Mouse (Mus musculus): ENCODE results near the gene Cep128.

Cep128 gene

DNA sequence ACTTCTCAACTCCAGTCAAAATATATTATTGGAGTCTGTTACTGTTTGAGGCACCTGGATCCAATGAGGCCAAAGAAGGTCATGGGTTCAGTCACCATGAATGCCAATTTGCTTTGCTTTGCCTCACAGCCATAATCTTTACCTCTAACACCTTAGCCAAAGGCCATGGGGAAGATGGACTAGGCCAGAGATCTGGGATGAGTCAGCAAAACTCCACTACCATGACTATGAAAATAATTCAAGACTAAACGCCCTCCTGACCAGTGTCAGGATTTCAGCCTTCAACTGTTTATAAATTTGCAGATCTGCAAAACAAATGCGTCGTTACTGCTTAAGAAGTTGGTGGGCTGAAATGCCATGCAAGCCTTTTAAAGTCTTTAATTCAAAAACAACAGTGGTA lies 76.5 kb downstream of the Cep128 start:
- no peak for DNase-seq (ENCODE audit: low spot score)

DNA sequence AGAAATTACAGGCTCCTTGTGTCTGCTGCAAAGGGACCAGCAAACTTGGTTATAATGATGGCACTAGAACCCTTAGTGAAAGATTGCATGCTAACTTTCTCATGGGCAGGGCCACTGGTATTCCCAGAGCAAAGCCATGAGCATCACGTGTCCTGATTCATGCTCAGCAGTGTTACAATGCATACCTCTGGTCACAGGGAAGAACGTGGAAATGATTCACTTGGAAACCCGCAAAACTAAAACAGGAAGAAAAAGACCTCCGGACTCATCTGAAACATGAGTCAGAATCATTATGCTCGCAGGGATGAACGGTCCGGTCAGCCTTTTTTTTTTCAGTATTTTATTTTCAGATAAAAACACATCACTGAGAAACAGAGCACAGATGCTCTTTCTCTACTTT lies 78.4 kb downstream of the Cep128 start:
- DNase-seq (ENCODE audit: low spot score): no peak

DNA sequence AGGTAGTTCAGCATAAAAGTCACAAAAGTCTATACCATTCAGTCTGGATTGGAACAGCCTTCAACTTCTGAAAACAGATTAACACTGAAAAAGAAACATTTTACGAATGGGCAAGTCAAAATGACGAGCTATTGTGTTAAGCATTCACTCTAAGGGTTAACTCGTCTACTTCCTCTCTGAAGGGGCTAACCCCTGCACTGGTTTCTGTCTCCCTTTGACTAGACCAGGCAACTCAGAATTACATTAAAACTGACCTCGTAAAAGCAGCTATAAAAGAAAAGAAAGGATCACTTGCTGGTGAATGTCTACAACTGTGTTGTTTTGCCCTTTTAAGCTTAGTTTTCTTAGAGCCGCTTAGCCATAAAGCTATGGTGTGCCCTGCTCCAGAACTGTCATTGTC lies 79.2 kb downstream of the Cep128 start:
- DNase-seq (ENCODE audit: low spot score): no peak

DNA sequence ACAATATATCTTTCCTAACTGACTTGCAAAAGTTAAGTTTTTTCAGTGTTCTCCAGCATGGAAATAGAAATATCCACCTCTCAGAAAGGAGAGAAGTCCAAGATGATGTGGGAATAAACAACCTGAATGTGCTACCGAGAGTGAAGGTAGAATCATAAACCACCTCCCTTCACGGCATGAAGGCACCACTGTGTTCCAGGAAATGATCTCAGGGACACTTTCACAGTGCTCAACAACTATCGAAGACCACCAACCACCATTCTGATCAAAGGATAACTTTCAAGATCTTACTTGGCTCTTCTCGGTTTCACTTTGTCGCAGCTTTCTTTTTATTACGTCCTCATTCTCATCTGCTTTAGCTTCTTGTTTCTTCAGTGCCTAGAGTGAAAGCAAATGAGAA lies 85.5 kb downstream of the Cep128 start:
- DNase-seq (ENCODE audit: low spot score): no peak

DNA sequence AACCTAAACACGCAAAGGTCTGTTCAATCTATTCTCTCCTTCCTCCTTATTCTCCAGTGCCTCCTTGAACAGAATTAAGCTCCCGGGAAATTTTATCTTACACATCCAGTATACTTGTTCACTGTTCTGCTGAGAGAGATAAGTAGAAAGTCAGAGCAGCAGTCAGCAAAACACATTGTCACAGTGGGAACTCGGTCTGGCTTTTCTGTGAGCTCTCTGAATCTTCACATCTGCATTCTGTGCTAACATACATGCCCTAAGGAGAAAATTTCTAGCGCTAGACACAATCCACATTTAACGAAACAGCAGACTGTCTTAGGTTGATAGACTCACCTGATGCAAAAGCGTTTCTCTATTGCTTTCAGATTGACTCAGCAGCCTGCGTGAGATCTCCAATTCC lies 88.3 kb downstream of the Cep128 start:
- DNase-seq (ENCODE audit: low spot score): no peak

DNA sequence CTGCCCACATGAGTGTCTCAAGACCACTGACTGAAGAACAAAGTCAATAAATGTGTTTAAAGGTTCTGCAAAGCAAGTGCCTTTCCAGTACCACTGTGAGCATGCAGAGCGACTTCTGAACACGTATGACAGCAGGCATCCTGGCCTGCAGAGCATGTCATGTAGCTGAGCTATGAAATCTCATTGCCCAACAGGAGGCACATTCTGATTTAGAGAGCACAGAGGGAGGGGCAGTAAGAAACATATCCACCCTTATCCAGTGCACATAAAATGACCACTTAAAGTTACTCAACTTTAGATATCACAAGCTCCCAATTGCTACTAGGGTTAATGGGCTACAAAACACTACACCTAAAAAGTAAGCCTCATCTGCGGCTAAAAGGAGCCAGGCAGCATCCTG lies 88.8 kb downstream of the Cep128 start:
- DNase-seq (ENCODE audit: low spot score): no peak

DNA sequence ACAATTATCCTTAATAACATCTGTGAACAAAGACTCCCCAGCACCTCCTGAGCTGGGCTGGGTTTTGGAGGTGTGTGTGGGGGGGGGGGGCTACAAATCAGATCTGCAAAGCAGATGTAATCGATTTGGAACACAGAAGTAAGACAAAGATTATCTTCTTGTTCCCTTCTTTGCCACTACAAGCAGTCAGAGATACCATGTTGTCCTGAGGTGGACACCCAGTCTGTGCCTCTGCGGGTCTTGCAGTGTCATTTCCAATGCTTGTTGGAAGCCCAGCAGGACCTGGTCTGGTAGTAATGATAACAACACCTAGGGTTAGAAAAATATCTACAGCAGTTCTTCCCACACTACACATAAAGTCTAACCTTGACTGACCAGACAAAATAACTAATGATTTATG lies 110.3 kb downstream of the Cep128 start:
- no peak for DNase-seq (ENCODE audit: low spot score)

DNA sequence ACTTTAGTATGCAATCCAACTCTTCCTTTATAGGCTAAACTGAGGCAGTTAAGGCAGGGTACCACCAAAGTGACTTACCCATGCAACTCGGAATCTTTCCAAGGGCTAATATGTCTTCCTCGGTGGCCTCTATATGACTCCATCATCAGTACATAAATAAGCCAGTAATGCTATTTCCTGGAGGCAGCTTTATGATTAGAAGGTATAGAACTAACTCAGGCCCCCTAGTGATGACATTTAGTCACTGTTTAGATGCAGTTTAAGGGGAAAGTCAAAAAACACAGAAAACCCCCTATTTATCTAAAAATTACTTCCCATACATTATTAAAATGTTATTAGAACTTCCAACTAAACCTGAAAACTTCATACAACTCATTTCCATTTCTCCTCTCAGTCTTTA lies 114.6 kb downstream of the Cep128 start:
- no peak for DNase-seq (ENCODE audit: low spot score)

DNA sequence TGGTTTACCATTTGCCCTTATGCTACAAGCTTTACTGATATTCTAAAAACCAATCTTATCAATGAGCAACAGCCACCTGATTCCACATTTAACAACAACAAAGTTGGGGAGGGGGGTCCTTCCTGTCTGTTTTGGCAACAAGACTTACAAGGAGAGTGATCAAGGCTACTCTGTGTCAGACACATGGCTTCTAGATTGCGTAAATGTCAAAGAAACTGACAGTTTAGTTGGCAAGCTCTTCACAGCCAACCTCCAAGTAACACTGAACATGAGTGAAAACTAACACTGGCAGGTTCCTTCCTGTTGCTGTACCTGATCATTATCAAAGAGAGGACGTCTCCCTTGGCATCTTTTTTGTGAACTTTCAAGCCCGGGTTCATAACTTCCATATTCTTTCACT lies 115.2 kb downstream of the Cep128 start:
- DNase-seq (ENCODE audit: low spot score): no peak

DNA sequence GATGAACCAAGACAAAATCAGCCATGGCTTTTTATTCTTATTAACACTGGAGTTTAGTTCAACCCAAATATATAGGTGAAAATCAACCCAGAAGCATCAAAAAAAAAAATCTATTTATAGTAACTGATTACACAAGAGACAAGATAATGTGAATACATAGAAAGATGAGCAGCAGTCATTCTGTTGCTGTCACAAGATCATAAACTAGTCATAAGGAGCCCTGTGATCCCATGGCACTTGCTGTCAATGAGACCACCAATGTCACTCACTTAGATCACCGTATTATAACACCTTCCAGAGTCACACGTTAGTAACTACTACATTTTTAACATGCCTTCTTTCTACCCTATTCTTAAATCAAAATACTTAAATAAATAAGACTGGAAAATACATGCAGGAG lies 118.2 kb downstream of the Cep128 start:
- no peak for DNase-seq (ENCODE audit: low spot score)

DNA sequence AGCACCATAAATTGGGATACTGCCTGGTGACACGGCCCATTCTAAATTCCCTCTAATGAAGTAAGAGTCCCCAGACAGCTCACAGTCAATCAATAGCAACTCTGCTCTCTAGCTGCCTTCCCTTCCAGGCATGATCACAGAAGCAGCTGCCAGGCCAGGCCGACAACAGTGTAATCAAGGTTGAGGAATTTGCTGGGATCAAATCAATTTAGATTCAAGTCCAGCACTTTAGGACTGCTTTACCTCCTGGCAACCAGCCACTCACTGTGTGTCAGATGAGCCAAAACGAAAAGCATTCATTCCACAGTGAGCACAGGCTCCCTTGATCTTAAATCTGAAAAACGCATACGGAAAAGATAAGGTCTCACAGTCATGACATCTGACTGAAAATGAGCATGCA lies 118.7 kb downstream of the Cep128 start:
- no peak for DNase-seq (ENCODE audit: low spot score)

DNA sequence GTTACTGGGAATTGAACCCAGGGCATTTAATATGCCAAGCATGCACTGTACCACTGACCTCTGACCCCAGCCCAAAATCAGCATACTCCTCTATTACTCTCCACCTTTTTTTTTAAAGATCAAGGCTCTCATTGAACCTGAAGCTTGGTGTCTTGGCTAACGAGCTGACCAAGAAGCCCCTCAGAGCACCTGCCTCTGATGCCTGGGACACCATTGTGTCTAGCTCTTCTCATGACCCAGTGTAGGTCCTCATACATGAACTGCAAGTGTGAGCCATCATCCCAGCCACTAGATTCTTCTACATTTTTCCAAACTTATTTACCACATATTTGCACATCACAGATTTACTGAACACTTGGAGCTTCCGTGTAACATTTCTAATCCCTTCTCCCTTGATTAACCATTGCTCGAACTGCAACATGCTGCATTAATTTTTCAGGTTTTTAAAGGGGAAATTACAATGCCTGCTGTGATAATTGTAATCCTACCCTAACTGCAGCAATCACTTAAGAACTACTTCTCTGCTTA lies 119.3 kb downstream of the Cep128 start:
- DNase-seq (ENCODE audit: low spot score): no peak

DNA sequence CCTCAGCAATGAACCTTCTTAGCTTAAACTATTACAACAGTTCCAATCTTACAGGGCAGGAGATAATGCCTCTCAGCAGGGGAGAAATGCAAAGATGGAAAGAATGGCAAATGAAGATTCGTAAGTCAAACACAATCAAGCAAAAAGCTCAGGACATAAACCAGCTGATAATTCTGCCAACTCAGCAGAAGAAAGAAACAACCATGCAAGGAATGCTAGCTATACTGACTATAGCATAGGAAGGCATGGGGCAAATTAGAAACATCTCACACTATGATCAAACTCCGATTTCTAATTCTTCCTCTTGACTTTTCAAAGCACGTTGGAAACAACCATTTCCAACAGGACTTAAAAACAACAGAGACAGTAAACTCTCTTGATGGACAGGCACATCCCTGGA lies 120.5 kb downstream of the Cep128 start:
- DNase-seq (ENCODE audit: low spot score): no peak

DNA sequence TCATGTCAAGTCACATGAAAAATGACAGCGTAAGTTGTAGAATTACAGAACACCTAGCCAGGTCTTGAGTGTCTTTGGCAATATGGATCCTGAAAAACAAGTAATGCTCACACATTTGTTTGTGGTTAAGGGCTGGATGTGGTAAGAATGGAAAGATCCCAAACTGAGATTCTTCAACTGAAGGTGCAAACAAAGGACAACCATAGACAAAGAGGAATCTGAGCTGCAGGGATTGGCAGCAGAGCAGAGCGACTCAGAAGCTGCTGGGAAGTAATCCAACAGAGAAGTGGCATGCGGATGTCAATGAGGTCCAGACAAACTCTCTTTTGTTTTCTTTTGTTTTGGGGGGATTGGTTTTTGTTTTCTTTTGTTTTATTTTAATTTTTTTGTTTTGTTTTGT lies 121.4 kb downstream of the Cep128 start:
- no peak for DNase-seq (ENCODE audit: low spot score)

DNA sequence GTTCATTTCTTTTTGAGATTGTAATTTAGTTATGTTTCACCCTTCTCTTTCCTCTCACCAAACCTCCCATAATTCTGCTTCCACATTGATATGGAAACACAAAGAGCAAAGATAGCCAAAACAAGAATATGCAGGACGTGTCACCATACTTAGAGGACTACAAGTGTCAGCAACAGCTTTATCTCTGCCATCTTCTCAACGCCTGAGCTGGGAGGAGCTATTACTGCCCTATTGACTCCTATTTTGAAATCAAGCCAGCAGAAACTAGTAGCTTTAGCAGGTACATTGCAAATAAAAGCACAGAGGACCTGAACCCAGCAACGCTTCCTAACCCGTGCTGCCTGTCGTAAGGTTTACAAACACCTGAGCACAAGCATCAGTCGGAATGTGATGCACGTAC lies 127.9 kb downstream of the Cep128 start:
- DNase-seq (ENCODE audit: low spot score): no peak

DNA sequence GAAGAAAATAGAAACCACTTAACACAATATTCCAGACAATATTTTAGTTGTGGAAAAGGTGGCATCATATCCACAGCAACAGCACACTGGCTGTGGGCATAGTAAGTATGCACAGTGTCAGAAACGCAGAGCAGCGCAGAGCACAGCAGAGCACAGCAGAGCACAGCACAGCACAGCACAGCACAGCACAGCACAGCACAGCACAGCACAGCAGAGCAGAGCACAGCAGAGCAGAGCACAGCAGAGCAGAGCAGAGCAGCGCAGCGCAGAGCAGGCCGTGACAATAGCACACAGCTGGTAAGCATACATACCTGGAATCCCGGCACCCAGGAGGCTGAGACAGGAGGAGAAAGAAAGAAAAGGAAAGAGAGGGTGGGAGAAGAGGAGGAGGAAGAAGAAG lies 129.4 kb downstream of the Cep128 start:
- no peak for DNase-seq (ENCODE audit: low spot score)

DNA sequence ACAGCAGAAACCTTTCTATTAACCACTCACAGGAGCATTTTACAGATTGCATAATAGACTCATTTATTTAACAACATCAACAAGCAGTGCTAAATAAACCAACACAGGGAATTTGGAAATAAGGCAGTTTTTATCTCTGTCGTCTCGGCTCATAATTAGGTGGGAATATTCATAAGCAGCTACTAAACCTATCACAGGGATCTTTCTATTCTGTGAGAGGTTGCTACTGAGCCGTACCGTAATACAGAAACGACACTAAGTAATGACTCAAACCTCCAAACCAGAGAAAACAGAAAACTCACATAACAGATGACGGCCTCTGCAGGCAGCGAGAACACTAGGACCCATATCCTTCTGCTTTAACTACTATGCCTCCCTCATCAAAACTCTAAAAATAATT lies 163.6 kb downstream of the Cep128 start:
- no peak for DNase-seq (ENCODE audit: low spot score)

DNA sequence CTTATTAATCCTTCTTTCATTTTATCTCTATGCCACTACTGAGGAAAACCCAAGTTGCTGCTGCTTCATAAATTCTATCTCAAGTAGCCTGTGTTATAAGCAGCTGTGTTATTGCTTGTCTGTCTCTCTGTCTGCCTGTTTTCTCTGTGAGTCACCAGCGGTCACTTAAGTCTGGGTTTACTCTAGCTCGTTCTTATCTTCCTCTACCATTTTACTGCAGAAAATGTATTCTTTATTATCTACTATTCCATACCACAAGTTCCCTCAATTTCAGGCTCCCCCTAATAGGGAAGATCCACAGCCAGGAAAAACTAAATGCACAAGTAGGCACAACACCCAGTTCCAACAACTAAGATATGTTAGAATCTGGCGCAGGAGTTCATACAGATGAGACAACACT lies 178.7 kb downstream of the Cep128 start:
- DNase-seq (ENCODE audit: low spot score): no peak

DNA sequence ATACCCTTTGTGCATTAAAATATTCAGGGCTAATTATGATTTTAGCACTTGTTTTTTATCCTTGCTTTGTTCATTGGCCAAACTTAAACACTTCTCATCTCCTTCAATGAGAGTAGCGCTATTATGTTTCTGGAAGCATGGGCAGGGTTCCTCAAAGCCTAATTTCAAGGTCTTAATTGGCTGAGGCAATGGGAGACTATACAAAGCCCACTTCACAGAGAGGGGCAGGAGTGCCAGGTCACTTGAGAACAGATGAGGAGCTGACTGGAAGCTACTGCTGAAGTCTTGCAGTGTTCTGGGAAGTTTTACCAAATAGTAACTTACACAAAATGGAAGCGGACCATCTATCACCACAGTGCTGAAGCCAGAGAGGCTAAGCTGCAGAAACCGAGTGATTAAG lies 179.9 kb downstream of the Cep128 start:
- DNase-seq (ENCODE audit: low spot score): no peak

DNA sequence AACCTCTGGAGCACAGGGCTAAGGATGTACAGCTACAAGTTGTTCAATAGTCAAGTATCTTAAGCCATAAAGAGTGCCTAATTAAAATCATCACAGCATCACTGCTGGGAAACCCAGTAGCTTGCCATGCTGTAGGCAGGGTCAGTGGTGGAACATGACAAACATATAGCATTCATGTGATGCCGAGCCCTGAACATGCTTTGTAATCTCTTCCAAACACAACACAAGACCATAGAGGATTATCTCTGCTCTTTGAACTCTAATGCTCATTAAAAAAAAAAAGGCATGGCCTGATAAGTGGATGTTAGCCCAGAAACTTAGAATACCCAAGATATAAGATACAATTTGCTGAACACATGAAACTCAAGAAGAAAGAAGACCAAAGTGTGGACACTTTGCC lies 181.7 kb downstream of the Cep128 start:
- DNase-seq (ENCODE audit: low spot score): no peak

DNA sequence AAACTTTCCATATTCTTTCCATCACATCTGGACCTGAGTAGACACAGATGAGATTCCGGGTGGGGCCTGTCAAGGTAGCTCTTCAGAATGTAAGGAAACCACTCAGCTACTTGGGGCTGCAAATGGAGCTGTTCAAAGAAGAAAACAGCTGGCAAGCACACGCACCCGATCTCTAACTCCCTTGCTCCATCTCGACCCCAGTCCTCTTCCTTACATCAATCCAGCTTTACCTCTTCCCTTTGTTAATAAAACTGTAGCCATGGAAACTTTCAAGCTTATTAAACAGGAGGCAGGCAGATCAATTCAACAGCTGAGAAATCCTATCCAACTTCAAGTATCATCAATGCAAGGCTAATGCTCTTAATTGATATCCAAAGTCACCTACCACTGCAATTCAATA lies 195.1 kb downstream of the Cep128 start:
- DNase-seq (ENCODE audit: low spot score): no peak

DNA sequence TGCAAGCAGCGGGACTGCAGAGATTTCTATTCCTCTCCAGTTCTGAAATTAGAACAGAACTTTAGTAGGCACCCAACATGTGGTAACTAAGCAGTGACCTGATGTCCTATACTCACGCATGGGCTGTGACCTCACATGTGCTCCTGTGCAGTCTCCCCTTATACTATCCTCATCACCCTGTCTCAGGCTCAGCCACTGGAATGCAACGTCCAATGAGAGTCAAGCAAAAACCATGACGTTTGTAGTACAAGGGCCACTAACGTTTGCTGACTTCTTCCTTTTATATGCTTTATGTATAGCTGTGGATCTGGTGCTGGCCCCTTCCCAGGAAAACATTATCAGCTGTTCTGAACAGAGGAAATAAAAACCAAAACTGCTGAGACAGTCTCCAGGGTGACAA lies 198.6 kb downstream of the Cep128 start:
- no peak for DNase-seq (ENCODE audit: low spot score)

DNA sequence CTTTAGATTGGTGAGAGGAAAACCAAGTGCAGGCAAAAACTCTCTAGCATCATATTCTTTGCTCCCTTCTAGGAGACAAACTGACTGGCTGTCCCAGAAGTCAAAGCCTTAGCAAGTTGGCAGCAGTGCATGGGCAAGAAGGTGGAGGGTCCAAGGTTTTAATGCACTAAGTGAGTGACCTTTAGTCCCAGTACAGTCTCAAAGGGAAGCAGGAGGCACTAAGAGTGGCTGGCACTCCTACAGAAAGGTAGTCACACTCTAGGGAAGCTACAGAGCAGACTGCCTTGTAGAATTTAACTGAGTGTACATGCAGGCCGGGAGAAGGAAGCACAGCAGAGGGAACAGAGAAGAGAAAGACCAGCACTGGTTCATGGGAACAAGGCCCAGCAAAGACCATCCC lies 199.6 kb downstream of the Cep128 start:
- DNase-seq (ENCODE audit: low spot score): no peak

DNA sequence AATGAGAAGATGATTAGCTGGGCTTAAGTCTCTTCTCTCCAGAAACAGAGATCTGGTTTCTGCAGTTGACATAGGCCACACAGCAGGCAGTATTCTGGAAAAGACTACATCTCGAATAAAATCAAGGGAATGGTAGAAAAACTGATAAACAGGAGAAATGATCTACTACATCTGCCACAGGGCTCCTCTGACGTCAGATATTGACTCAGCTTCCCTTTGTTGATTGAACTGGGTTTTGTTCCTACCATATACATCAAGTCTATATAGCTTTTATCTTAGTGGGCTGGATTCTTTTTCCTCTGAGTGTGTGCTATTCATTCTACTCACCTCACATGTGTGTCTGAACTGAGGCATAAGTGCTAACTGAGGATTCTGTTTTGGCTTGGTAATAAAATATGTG lies 200.3 kb downstream of the Cep128 start:
- no peak for DNase-seq (ENCODE audit: low spot score)

DNA sequence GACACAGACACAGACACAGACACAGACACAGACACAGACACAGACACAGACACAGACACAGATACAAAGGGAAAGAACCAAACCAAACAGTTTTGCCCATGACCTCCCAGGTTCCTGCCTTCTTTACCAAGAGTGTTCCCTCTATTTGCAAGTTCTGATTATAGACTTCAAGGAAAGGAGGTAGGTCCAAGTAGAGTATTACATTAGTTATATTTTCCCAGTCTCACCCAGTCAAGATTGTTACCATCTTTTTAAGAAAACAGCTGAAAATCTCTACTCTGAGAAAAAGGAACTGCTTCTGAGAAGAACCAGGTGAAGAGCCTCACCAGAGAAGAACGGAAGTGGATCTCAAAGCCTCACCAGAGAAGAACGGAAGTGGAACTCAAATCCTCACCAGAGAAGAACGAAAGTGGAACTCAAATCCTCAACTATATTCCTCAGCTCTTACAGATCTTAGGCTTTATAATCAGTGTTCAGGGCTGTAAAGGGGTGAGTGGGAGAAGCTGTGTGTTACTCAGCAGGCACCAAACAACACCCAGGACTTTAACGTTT lies 200.8 kb downstream of the Cep128 start:
- no peak for DNase-seq (ENCODE audit: low spot score)

Data from urinary bladder, postnatal 10 days (tissue).